Mouse (Mus musculus) heart, postnatal 25 days (tissue): ENCODE measurements at regions not wholly inside any gene's neighbourhood (a gene's known extent, or its start where the extent isn't known, plus 50 kb on each side); places are given as distances from the start of the nearest gene placed in this dataset.

Experiments
- DNase-seq: peaks from one replicate; pipeline ENCODE4 v3.0.0; 2022; ENCODE audit warnings: low spot score
- intact Hi-C: fragments of 180-260 bp; cut with DNase I; formaldehyde crosslinking; loops from one replicate; pipeline ENCODE4 v1.15.1; 2025

- intact Hi-C loops = loop anchor here (5.0 kb wide), 1 partner anchor 58 kb away; the partner anchor contains the start of gene Trabd2b
- DNase-seq = no peak
Measured at GRCm38 (mm10) chr4:114349601-114350000, 56.9 kb upstream of the Trabd2b start.

DNA sequence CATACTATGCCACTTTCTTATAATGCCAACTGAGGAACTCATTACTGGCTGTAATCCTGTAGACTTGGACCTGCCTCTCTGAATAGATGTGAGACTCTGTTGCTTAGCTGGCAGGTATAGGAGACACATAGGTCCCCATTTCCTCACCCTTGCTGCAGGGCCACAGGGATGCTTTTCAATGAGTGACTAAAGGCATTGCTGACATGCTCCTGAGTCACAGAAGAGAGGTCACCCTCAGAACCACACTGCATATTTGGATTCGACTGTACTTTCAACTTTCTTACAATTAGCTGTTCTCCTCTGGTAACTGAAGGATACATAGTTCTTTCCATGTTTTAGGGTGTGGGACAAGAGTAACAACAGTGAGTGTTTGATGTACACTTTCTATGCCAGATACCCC, 55.2 kb upstream of the Trabd2b start:
- intact Hi-C loops = no loop called here

GRCm38 (mm10) chr4:114353058-114353457, 53.5 kb upstream of the Trabd2b start:
- DNase-seq = no peak
- intact Hi-C loops = no loop called here

More for the DNA sequence above, 55.2 kb upstream of the Trabd2b start:
- DNase-seq = no peak
